Mouse (Mus musculus): ENCODE data around the gene Palm3.

DNA sequence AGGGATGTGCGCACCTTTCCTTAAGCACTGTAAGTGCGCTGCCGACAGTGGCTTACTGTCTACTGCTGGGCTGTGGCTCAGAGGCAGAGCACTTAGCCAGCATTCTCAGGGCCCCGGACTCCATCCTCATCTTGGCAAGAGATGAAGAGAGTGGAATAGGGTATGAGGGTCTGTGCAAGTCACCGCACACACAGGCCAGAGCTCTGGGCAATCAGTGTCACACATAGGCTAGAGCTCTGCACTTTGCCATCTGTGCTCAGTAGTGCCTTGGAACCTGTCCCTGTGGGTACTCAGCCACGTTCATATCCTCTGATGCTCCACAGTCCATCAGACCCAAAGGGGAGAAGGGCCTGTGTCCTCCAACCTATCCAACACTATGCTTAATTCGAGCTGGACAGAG lies 39.7 kb upstream of the Palm3 start:
- no peak for TF ChIP-seq POLR2A (IDR thresholded peaks at IDR 0.05; ENCODE audit: borderline replicate concordance, extremely low read depth, low read depth, low read length)
- no peak for TF ChIP-seq CTCF (IDR thresholded peaks at IDR 0.05; ENCODE audit: insufficient read depth, low read length)
